Mouse (Mus musculus): ENCODE data around the gene Ap2b1. TPM values are rescaled to one million over a fixed set of nuclear protein-coding genes. Genes with fewer than 3 reads are reported as not detected.

Gene Ap2b1
- total and polyA plus RNA-seq, 3 experiments, result 16.3 to 43.6 (median 42.2) TPM

GRCm38 (mm10) chr11:83341716-83342245, 43.0 kb downstream of the Ap2b1 start:
- H3K36me3 ChIP-seq (ENCODE audit: control insufficient read depth, insufficient read depth, low read length), result peaks cover 2% of the 10 kb centered on the region; the same call in 1 of the 2 replicates
- WGBS, result 84% methylated on average over 3 of the region's 3 CpGs
- no peak overlapping the region for H3K27ac ChIP-seq
- H3K27me3 ChIP-seq (ENCODE audit: control insufficient read depth, insufficient read depth, low read length), result no peaks in the 10 kb centered on the region
- H3K79me2 ChIP-seq (replicated peaks; ENCODE audit: control insufficient read depth, insufficient read depth, low read length), result no peaks in the 10 kb centered on the region
- H3K4me1 ChIP-seq (ENCODE audit: control insufficient read depth, insufficient read depth, low read length), result no peaks in the 10 kb centered on the region
- DNase-seq, result no peak
- H3K4me3 ChIP-seq, result no peak overlapping the region
- intact Hi-C loops (cut with DNase I), result no loop called here
- TF ChIP-seq CTCF (IDR thresholded peaks at IDR 0.05), result no peak
- no peak for TF ChIP-seq POLR2A (IDR thresholded peaks at IDR 0.05; ENCODE audit: insufficient read depth, low read depth, low read length)
- no peak for TF ChIP-seq EP300 (IDR thresholded peaks at IDR 0.05; ENCODE audit: insufficient read depth, low read depth, low read length)
- no peak overlapping the region for H3K9ac ChIP-seq (ENCODE audit: low read depth, low read length)

GRCm38 (mm10) chr11:83355428-83355827, 56.6 kb downstream of the Ap2b1 start:
- Histone ChIP-seq H3K27ac (no peak overlapping the region), H3K79me2 (replicated peaks; ENCODE audit: control insufficient read depth, insufficient read depth, low read length) (no peaks in the 10 kb centered on the region), H3K27me3 (ENCODE audit: control insufficient read depth, insufficient read depth, low read length) (no peaks in the 10 kb centered on the region), H3K4me3 (no peak overlapping the region), H3K36me3 (ENCODE audit: control insufficient read depth, insufficient read depth, low read length) (peaks cover 9% of the 10 kb centered on the region), H3K4me1 (ENCODE audit: control insufficient read depth, insufficient read depth, low read length) (no peaks in the 10 kb centered on the region), H3K9ac (ENCODE audit: low read depth, low read length) (no peak overlapping the region)
- DNase-seq, result no peak
- intact Hi-C loops (cut with DNase I), result no loop called here
- 80% methylated on average over 5 of the region's 5 CpGs for WGBS
- TF ChIP-seq POLR2A (IDR thresholded peaks at IDR 0.05; ENCODE audit: insufficient read depth, low read depth, low read length), result no peak
- no peak for TF ChIP-seq CTCF (IDR thresholded peaks at IDR 0.05)
- TF ChIP-seq EP300 (IDR thresholded peaks at IDR 0.05; ENCODE audit: insufficient read depth, low read depth, low read length), result no peak

GRCm38 (mm10) chr11:83357421-83357820, 58.6 kb downstream of the Ap2b1 start:
- no peak overlapping the region for H3K27ac ChIP-seq
- WGBS, result 68% methylated on average over 3 of the region's 3 CpGs
- H3K36me3 ChIP-seq (ENCODE audit: control insufficient read depth, insufficient read depth, low read length), result peaks cover 5% of the 10 kb centered on the region
- no peak overlapping the region for H3K4me3 ChIP-seq
- TF ChIP-seq POLR2A (IDR thresholded peaks at IDR 0.05; ENCODE audit: insufficient read depth, low read depth, low read length) (no peak), CTCF (IDR thresholded peaks at IDR 0.05) (peak; percentile 82)
- no peaks in the 10 kb centered on the region for H3K79me2 ChIP-seq (replicated peaks; ENCODE audit: control insufficient read depth, insufficient read depth, low read length)
- no peak overlapping the region for H3K9ac ChIP-seq (ENCODE audit: low read depth, low read length)
- no peaks in the 10 kb centered on the region for H3K27me3 ChIP-seq (ENCODE audit: control insufficient read depth, insufficient read depth, low read length)
- no peak for DNase-seq
- no peaks in the 10 kb centered on the region for H3K4me1 ChIP-seq (ENCODE audit: control insufficient read depth, insufficient read depth, low read length)
- intact Hi-C loops (cut with DNase I), result loop anchor here (1.0 kb wide), 1 partner anchor 67 kb away; no protein-coding TSS in a partner anchor

GRCm38 (mm10) chr11:83364656-83365055, 65.8 kb downstream of the Ap2b1 start:
- DNase-seq, result no peak
- no peak overlapping the region for H3K27ac ChIP-seq
- no peaks in the 10 kb centered on the region for H3K27me3 ChIP-seq (ENCODE audit: control insufficient read depth, insufficient read depth, low read length)
- no peak overlapping the region for H3K9ac ChIP-seq (ENCODE audit: low read depth, low read length)
- 94% methylated on average over 6 of the region's 6 CpGs for WGBS
- H3K4me1 ChIP-seq (ENCODE audit: control insufficient read depth, insufficient read depth, low read length), result no peaks in the 10 kb centered on the region
- TF ChIP-seq POLR2A (IDR thresholded peaks at IDR 0.05; ENCODE audit: insufficient read depth, low read depth, low read length) (no peak), CTCF (IDR thresholded peaks at IDR 0.05) (no peak), EP300 (IDR thresholded peaks at IDR 0.05; ENCODE audit: insufficient read depth, low read depth, low read length) (no peak)
- no peak overlapping the region for H3K4me3 ChIP-seq
- no peaks in the 10 kb centered on the region for H3K79me2 ChIP-seq (replicated peaks; ENCODE audit: control insufficient read depth, insufficient read depth, low read length)
- intact Hi-C loops (cut with DNase I), result no loop called here
- H3K36me3 ChIP-seq (ENCODE audit: control insufficient read depth, insufficient read depth, low read length), result peaks cover 2% of the 10 kb centered on the region; the same call in 1 of the 2 replicates

GRCm38 (mm10) chr11:83371267-83371666, 72.4 kb downstream of the Ap2b1 start:
- WGBS, result 83% methylated on average over 4 of the region's 4 CpGs
- no peaks in the 10 kb centered on the region for H3K36me3 ChIP-seq (ENCODE audit: control insufficient read depth, insufficient read depth, low read length)
- H3K9ac ChIP-seq (ENCODE audit: low read depth, low read length), result no peak overlapping the region

GRCm38 (mm10) chr11:83379745-83380341, 81.0 kb downstream of the Ap2b1 start:
- Histone ChIP-seq H3K36me3 (ENCODE audit: control insufficient read depth, insufficient read depth, low read length) (no peaks in the 10 kb centered on the region; the same call in 1 of the 2 replicates), H3K27me3 (ENCODE audit: control insufficient read depth, insufficient read depth, low read length) (no peaks in the 10 kb centered on the region), H3K9ac (ENCODE audit: low read depth, low read length) (no peak overlapping the region), H3K4me1 (ENCODE audit: control insufficient read depth, insufficient read depth, low read length) (peaks cover 2% of the 10 kb centered on the region; the same call in 1 of the 2 replicates), H3K27ac (no peak overlapping the region), H3K4me3 (no peak overlapping the region), H3K79me2 (replicated peaks; ENCODE audit: control insufficient read depth, insufficient read depth, low read length) (no peaks in the 10 kb centered on the region)
- TF ChIP-seq EP300 (IDR thresholded peaks at IDR 0.05; ENCODE audit: insufficient read depth, low read depth, low read length) (no peak), POLR2A (IDR thresholded peaks at IDR 0.05; ENCODE audit: insufficient read depth, low read depth, low read length) (no peak), CTCF (IDR thresholded peaks at IDR 0.05) (no peak)
- WGBS, result 70% methylated on average over 7 of the region's 7 CpGs
- no peak for DNase-seq
- intact Hi-C loops (cut with DNase I), result loop anchor here (5.0 kb wide), 1 partner anchor 37 kb away; no protein-coding TSS in a partner anchor

More at GRCm38 (mm10) chr11:83371267-83371666, 72.4 kb downstream of the Ap2b1 start:
- TF ChIP-seq CTCF (IDR thresholded peaks at IDR 0.05) (no peak), EP300 (IDR thresholded peaks at IDR 0.05; ENCODE audit: insufficient read depth, low read depth, low read length) (no peak), POLR2A (IDR thresholded peaks at IDR 0.05; ENCODE audit: insufficient read depth, low read depth, low read length) (no peak)
- H3K4me1 ChIP-seq (ENCODE audit: control insufficient read depth, insufficient read depth, low read length), result no peaks in the 10 kb centered on the region
- H3K27me3 ChIP-seq (ENCODE audit: control insufficient read depth, insufficient read depth, low read length), result no peaks in the 10 kb centered on the region
- no peaks in the 10 kb centered on the region for H3K79me2 ChIP-seq (replicated peaks; ENCODE audit: control insufficient read depth, insufficient read depth, low read length)
- no peak overlapping the region for H3K27ac ChIP-seq
- DNase-seq, result no peak
- intact Hi-C loops (cut with DNase I), result no loop called here
- H3K4me3 ChIP-seq, result no peak overlapping the region

Measured in heart, adult 2 months (tissue).